In the genomic region with DNA sequence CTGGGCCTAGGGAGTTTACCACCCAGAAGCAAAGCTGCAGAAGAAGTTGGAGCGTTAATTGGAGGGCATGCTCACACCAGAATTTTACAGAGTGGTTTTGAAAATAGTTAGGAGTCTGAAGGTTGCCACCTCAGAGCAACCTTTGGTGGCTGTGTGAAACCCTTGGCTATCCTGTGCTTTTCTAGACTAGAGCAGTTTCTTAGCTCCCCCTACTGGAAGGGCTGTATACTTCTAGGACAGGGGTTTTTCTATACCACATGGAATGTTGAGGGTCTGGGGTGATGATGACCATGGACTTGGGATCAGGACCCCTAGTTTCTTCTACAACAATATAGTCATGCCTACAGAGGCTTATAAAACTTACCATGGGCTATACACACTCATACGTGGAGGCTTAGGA, we compare ENCODE assay signal across 18 mouse cellular contexts. TPM values are rescaled to one million over a fixed set of nuclear protein-coding genes. Genes with fewer than 3 reads are reported as not detected.
DNase-seq lines count a peak whose midpoint lies in the region; ATAC-seq and TF ChIP-seq lines count a peak whose summit lies in the region.
"Had no signal": no experiment of that assay in that cellular context is flagged by ENCODE, and none has a peak within 500 bp of the region (broad histone marks: within the 10 kb centered on the region; RNA-seq: fewer than 3 reads in every experiment).

No protein-coding gene starts in this region.

- H3K9ac ChIP-seq in liver, adult 2 months (ENCODE audit: low read depth, low read length), result no peak overlapping the region
- no peak overlapping the region for H3K9ac ChIP-seq in liver, embryonic 12.5 days
- H3K9ac ChIP-seq in midbrain, postnatal 0 days (replicated peaks; ENCODE audit: low read length, poor library complexity, severe bottlenecking), result no peak overlapping the region
- H3K9ac ChIP-seq: hindbrain, embryonic 13.5 days; neural tube, embryonic 13.5 days had no signal

- no peak overlapping the region for H3K4me2 ChIP-seq in liver, embryonic 12.5 days
- H3K4me2 ChIP-seq in midbrain, postnatal 0 days (ENCODE audit: low read depth, low read length, poor library complexity, severe bottlenecking), result no peak overlapping the region
- H3K4me2 ChIP-seq: hindbrain, embryonic 13.5 days; neural tube, embryonic 13.5 days had no signal

- no peaks in the 10 kb centered on the region for H3K9me3 ChIP-seq in liver, embryonic 12.5 days (replicated peaks)
- no peaks in the 10 kb centered on the region for H3K9me3 ChIP-seq in E14TG2a.4 (ENCODE audit: low read length)
- no peaks in the 10 kb centered on the region for H3K9me3 ChIP-seq in midbrain, postnatal 0 days (ENCODE audit: low read length)
- H3K9me3 ChIP-seq: hindbrain, embryonic 13.5 days; limb, embryonic 10.5 days; neural tube, embryonic 13.5 days had no signal

- 76% methylated on average over 2 of the region's 2 CpGs for WGBS in liver, adult 2 months
- 80% methylated on average over 2 of the region's 2 CpGs for WGBS in liver, embryonic 12.5 days (ENCODE audit: insufficient replicate concordance)
- 87% methylated on average over 2 of the region's 2 CpGs for WGBS in midbrain, postnatal 0 days

- no peaks in the 10 kb centered on the region for H3K4me1 ChIP-seq in liver, adult 2 months (ENCODE audit: control insufficient read depth, insufficient read depth, low read length)
- H3K4me1 ChIP-seq in liver, embryonic 12.5 days, result no peaks in the 10 kb centered on the region
- 0 out of 2 replicates have a peak, but pooled peaks cover 2% of the 10 kb centered on the region for H3K4me1 ChIP-seq in E14TG2a.4 (replicated peaks; ENCODE audit: low read depth, low read length)
- no peaks in the 10 kb centered on the region for H3K4me1 ChIP-seq in midbrain, postnatal 0 days (ENCODE audit: insufficient read depth, low read length)
- H3K4me1 ChIP-seq: hindbrain, embryonic 13.5 days; limb, embryonic 10.5 days; neural tube, embryonic 13.5 days had no signal

- H3K4me3 ChIP-seq in gastrocnemius, adult 2 months, result no peak overlapping the region
- no peak overlapping the region for H3K4me3 ChIP-seq in liver, adult 2 months (ENCODE audit: insufficient read depth, low read depth, low read length)
- H3K4me3 ChIP-seq in liver, embryonic 12.5 days, result no peak overlapping the region
- H3K4me3 ChIP-seq in E14TG2a.4 (replicated peaks; ENCODE audit: low read length), result no peak overlapping the region
- no peak overlapping the region for H3K4me3 ChIP-seq in midbrain, postnatal 0 days (ENCODE audit: low read depth, low read length)
- H3K4me3 ChIP-seq: hindbrain, embryonic 13.5 days; limb, embryonic 10.5 days; neural tube, embryonic 13.5 days had no signal

- no peaks in the 10 kb centered on the region for H3K79me2 ChIP-seq in liver, adult 2 months (ENCODE audit: control insufficient read depth, insufficient read depth, low read length)

- no peak for ATAC-seq in liver, embryonic 12.5 days
- ATAC-seq in midbrain, postnatal 0 days (ENCODE audit: low FRiP score), result no peak
- ATAC-seq: forebrain, embryonic 16.5 days had no signal

- no peaks in the 10 kb centered on the region for H3K36me3 ChIP-seq in liver, adult 2 months (ENCODE audit: control insufficient read depth, insufficient read depth, low read length)
- no peaks in the 10 kb centered on the region for H3K36me3 ChIP-seq in liver, embryonic 12.5 days
- H3K36me3 ChIP-seq in E14TG2a.4 (ENCODE audit: insufficient read depth, low read length), result no peaks in the 10 kb centered on the region
- H3K36me3 ChIP-seq in midbrain, postnatal 0 days (ENCODE audit: insufficient read depth, low read length), result no peaks in the 10 kb centered on the region
- H3K36me3 ChIP-seq: hindbrain, embryonic 13.5 days; limb, embryonic 10.5 days; neural tube, embryonic 13.5 days had no signal

- DNase-seq in gastrocnemius, adult 2 months, result no peak
- no peak for DNase-seq in gastrocnemius, adult 8-10 months (ENCODE audit: low spot score in 2 of 2)
- peak; percentile 53 for DNase-seq in liver, adult 2 months (ENCODE audit: extremely low read depth, low read depth, low spot score)
- peak; percentile 42 for DNase-seq in naive thymus-derived CD4-positive, alpha-beta T cell, adult 2 months (ENCODE audit: low read depth)
- no peak for DNase-seq in right cerebral cortex, postnatal 4 days
- DNase-seq in midbrain, postnatal 0 days (ENCODE audit: low spot score), result no peak
- DNase-seq: adrenal gland, adult 8-10 months; cerebellum, adult 18-20 months; gastrocnemius, postnatal 10 days; kidney, adult 11 months; right cerebral cortex, postnatal 14 days; thymus, postnatal 4 days had no signal

- no peaks in the 10 kb centered on the region for H3K27me3 ChIP-seq in liver, adult 2 months (ENCODE audit: control insufficient read depth, insufficient read depth, low read length)
- H3K27me3 ChIP-seq in liver, embryonic 12.5 days (replicated peaks), result no peaks in the 10 kb centered on the region
- H3K27me3 ChIP-seq in E14TG2a.4 (ENCODE audit: insufficient read depth, low read length), result no peaks in the 10 kb centered on the region
- H3K27me3 ChIP-seq in midbrain, postnatal 0 days (ENCODE audit: insufficient read depth, low read length), result no peaks in the 10 kb centered on the region
- H3K27me3 ChIP-seq: hindbrain, embryonic 13.5 days; neural tube, embryonic 13.5 days had no signal

- intact Hi-C loops in gastrocnemius, adult 2 months (cut with DNase I), result loop anchor here (5.0 kb wide), 1 partner anchor 38 kb away; the partner anchor contains the start of gene Smc5

- TF ChIP-seq POLR2A in liver, adult 2 months (IDR thresholded peaks at IDR 0.05; ENCODE audit: extremely low read depth, insufficient read depth, low read length), result no peak

- no peak overlapping the region for H3K27ac ChIP-seq in gastrocnemius, adult 2 months
- no peak overlapping the region for H3K27ac ChIP-seq in liver, adult 2 months (replicated peaks; ENCODE audit: insufficient read depth, low read depth, low read length)
- H3K27ac ChIP-seq in liver, embryonic 12.5 days, result no peak overlapping the region
- no peak overlapping the region for H3K27ac ChIP-seq in midbrain, postnatal 0 days (ENCODE audit: low read depth, low read length)
- H3K27ac ChIP-seq: hindbrain, embryonic 13.5 days; limb, embryonic 10.5 days; neural tube, embryonic 13.5 days had no signal

- TF ChIP-seq CTCF in gastrocnemius, adult 2 months (IDR thresholded peaks at IDR 0.05), result peak; percentile 59
- 0 out of 2 replicates have a peak, but pooled peaks have one; percentile 35 for TF ChIP-seq CTCF in liver, adult 2 months (IDR thresholded peaks at IDR 0.05; ENCODE audit: low read depth, low read length)
- peak; percentile 43 for TF ChIP-seq CTCF in E14TG2a.4 (conservative IDR thresholded peaks at IDR 0.05; ENCODE audit: low read length)
- TF ChIP-seq CTCF in midbrain, postnatal 0 days (IDR thresholded peaks at IDR 0.05), result no peak; the same call in 1 of the 2 replicates

RNA-seq across cellular contexts. Expression of gene Smc5, which starts 36.3 kb away (rescaled TPM):
- total RNA-seq in gastrocnemius, adult 2 months (2021), result 10 to 100 TPM; 14.9 to 17.5 TPM
- 10 to 100 TPM; 10.5 to 14.5 (median 11.8) TPM for total RNA-seq in gastrocnemius, adult 8-10 months (2022)
- total RNA-seq in liver, adult 2 months (2014; rRNA removed), result 17.2 and 18.4 TPM in 2 replicates
- 1.7 and 3.1 TPM in 2 replicates for polyA plus RNA-seq in liver, adult 2 months (2012; rRNA removed)
- polyA plus RNA-seq in liver, embryonic 12.5 days (2016; fragmentation: Nextera tagmentation; extraction: Ambion mirVana), result 21.9 and 23.5 TPM in 2 replicates
- total RNA-seq in midbrain, postnatal 0 days (2014; rRNA removed), result 19.2 and 40.1 TPM in 2 replicates
- 16.3 and 20.3 TPM in 2 replicates for polyA plus RNA-seq in midbrain, postnatal 0 days (2015; fragmentation: Nextera tagmentation; extraction: Ambion mirVana)

Comparison
In these comparisons a context has a peak if more than half of its experiments do, and no peak if none do; other contexts are left out.
1. DNase-seq: peak in liver, adult 2 months (single experiment) and naive thymus-derived CD4-positive, alpha-beta T cell, adult 2 months (single experiment); none in gastrocnemius, adult 2 months (single experiment), gastrocnemius, adult 8-10 months (0 of 2), right cerebral cortex, postnatal 4 days (single experiment) and midbrain, postnatal 0 days (single experiment).